Comparison of ENCODE assay signal across 12 mouse cellular contexts in genomic region chr7:36090291-36091123, GRCm38 (mm10).
A peak's percentile ranks its signal among the peaks of the same experiment; 100 is the strongest.
DNase-seq lines count a peak whose midpoint lies in the region; ATAC-seq and TF ChIP-seq lines count a peak whose summit lies in the region.
"Had no signal": no experiment of that assay in that cellular context is flagged by ENCODE, and none has a peak within 500 bp of the region (broad histone marks: within the 10 kb centered on the region; RNA-seq: fewer than 3 reads in every experiment).

No protein-coding gene starts in this region.

- TF ChIP-seq CTCF in lung, embryonic 14.5 days (IDR thresholded peaks at IDR 0.05; ENCODE audit: low read depth), result no peak

- WGBS in heart, embryonic 13.5 days, result 12% methylated on average over 22 of the region's 22 CpGs
- 8% methylated on average over 22 of the region's 22 CpGs for WGBS in lung, embryonic 14.5 days
- WGBS in embryonic facial prominence, embryonic 11.5 days, result 29% methylated on average over 22 of the region's 22 CpGs

- peak overlapping the region; percentile 33 for H3K4me3 ChIP-seq in heart, embryonic 13.5 days
- H3K4me3 ChIP-seq in lung, embryonic 14.5 days (ENCODE audit: low read depth, low read length), result no peak overlapping the region
- no peak overlapping the region for H3K4me3 ChIP-seq in embryonic facial prominence, embryonic 11.5 days (ENCODE audit: low read depth, low read length)
- H3K4me3 ChIP-seq: hindbrain, embryonic 12.5 days; midbrain, embryonic 12.5 days; neural tube, embryonic 13.5 days had no signal

- H3K27me3 ChIP-seq in heart, embryonic 13.5 days (replicated peaks), result no peaks in the 10 kb centered on the region
- H3K27me3 ChIP-seq in lung, embryonic 14.5 days (ENCODE audit: insufficient read depth, low read length), result no peaks in the 10 kb centered on the region
- no peaks in the 10 kb centered on the region for H3K27me3 ChIP-seq in embryonic facial prominence, embryonic 11.5 days (ENCODE audit: control insufficient read depth, insufficient read depth, low read length)
- H3K27me3 ChIP-seq: hindbrain, embryonic 12.5 days; midbrain, embryonic 12.5 days; neural tube, embryonic 13.5 days had no signal

- H3K36me3 ChIP-seq in heart, embryonic 13.5 days, result no peaks in the 10 kb centered on the region
- no peaks in the 10 kb centered on the region for H3K36me3 ChIP-seq in lung, embryonic 14.5 days (ENCODE audit: insufficient read depth)
- no peaks in the 10 kb centered on the region for H3K36me3 ChIP-seq in embryonic facial prominence, embryonic 11.5 days (replicated peaks; ENCODE audit: control insufficient read depth, insufficient read depth, low read depth, low read length)
- H3K36me3 ChIP-seq: hindbrain, embryonic 12.5 days; midbrain, embryonic 12.5 days; neural tube, embryonic 13.5 days had no signal

- ATAC-seq in heart, embryonic 13.5 days (ENCODE audit: extremely low read depth, insufficient number of reproducible peaks, low FRiP score, low TSS enrichment), result no peak
- ATAC-seq in lung, embryonic 14.5 days (ENCODE audit: insufficient read depth), result peak; percentile 74
- ATAC-seq in embryonic facial prominence, embryonic 11.5 days (replicated peaks; ENCODE audit: insufficient number of reproducible peaks, low FRiP score, low TSS enrichment, low read depth), result 0 out of 2 replicates have a peak, but pooled peaks have one; percentile 63

- DNase-seq in heart, adult 8-10 months (ENCODE audit: low spot score), result no peak
- DNase-seq in lung, embryonic 14.5 days, result peak; percentile 92
- DNase-seq in lung, postnatal 14 days, result no peak
- DNase-seq in embryonic facial prominence, embryonic 11.5 days (ENCODE audit: low spot score), result peak; percentile 59
- DNase-seq in lung, postnatal 4 days, result peak; percentile 21 to 56
- no peak for DNase-seq in cerebellum, adult 9-10 months
- no peak for DNase-seq in adrenal gland, adult 8-10 months

- H3K27ac ChIP-seq in heart, embryonic 13.5 days (replicated peaks), result 0 out of 2 replicates have a peak overlapping the region, but pooled peaks have one; percentile 15
- H3K27ac ChIP-seq in lung, embryonic 14.5 days (ENCODE audit: low read depth), result peak overlapping the region; percentile 76
- H3K27ac ChIP-seq in embryonic facial prominence, embryonic 11.5 days (replicated peaks; ENCODE audit: low read depth, low read length), result 0 out of 2 replicates have a peak overlapping the region, but pooled peaks have one; percentile 1
- H3K27ac ChIP-seq: hindbrain, embryonic 12.5 days; midbrain, embryonic 12.5 days; neural tube, embryonic 13.5 days had no signal

- H3K9ac ChIP-seq in heart, embryonic 13.5 days, result peak overlapping the region; percentile 54; the same call in 1 of the 2 replicates
- no peak overlapping the region for H3K9ac ChIP-seq in lung, embryonic 14.5 days
- H3K9ac ChIP-seq in embryonic facial prominence, embryonic 11.5 days (replicated peaks; ENCODE audit: low read length), result no peak overlapping the region
- H3K9ac ChIP-seq: hindbrain, embryonic 12.5 days; midbrain, embryonic 12.5 days; neural tube, embryonic 13.5 days had no signal

- H3K9me3 ChIP-seq in heart, embryonic 13.5 days, result no peaks in the 10 kb centered on the region
- no peaks in the 10 kb centered on the region for H3K9me3 ChIP-seq in lung, embryonic 14.5 days (ENCODE audit: low read depth, low read length)
- H3K9me3 ChIP-seq in embryonic facial prominence, embryonic 11.5 days (replicated peaks; ENCODE audit: control insufficient read depth, low read length), result no peaks in the 10 kb centered on the region
- H3K9me3 ChIP-seq: hindbrain, embryonic 12.5 days; midbrain, embryonic 12.5 days; neural tube, embryonic 13.5 days had no signal

- peak overlapping the region; percentile 63 for H3K4me2 ChIP-seq in heart, embryonic 13.5 days
- H3K4me2 ChIP-seq in lung, embryonic 14.5 days, result peak overlapping the region; percentile 0; the same call in 1 of the 2 replicates
- no peak overlapping the region for H3K4me2 ChIP-seq in embryonic facial prominence, embryonic 11.5 days (ENCODE audit: low read depth, low read length)
- H3K4me2 ChIP-seq: hindbrain, embryonic 12.5 days; liver, embryonic 11.5 days; midbrain, embryonic 12.5 days; neural tube, embryonic 13.5 days had no signal

- H3K4me1 ChIP-seq in heart, embryonic 13.5 days, result peaks cover 19% of the 10 kb centered on the region
- H3K4me1 ChIP-seq in lung, embryonic 14.5 days (ENCODE audit: insufficient read depth), result peaks cover 20% of the 10 kb centered on the region
- no peaks in the 10 kb centered on the region for H3K4me1 ChIP-seq in embryonic facial prominence, embryonic 11.5 days (ENCODE audit: control insufficient read depth, insufficient read depth, low read length)

Comparison
In these comparisons a context has a peak if more than half of its experiments do, and no peak if none do; other contexts are left out.
1. DNase-seq: peak in lung, embryonic 14.5 days (single experiment), embryonic facial prominence, embryonic 11.5 days (single experiment) and lung, postnatal 4 days (2 of 2); none in heart, adult 8-10 months (single experiment), lung, postnatal 14 days (single experiment), cerebellum, adult 9-10 months (single experiment) and adrenal gland, adult 8-10 months (single experiment).
2. H3K27ac ChIP-seq: peak in every context shown above with its lines; median percentile 76 in lung, embryonic 14.5 days; 15 in heart, embryonic 13.5 days; 1 in embryonic facial prominence, embryonic 11.5 days.